Mouse (Mus musculus) CD4-positive helper T cell, adult 2 months (primary cell): ENCODE results near the gene Dctn1.

ENCODE experiments used
- DNase-seq: peaks from one replicate; pipeline ENCODE4 v3.0.0-alpha.2; 2012; ENCODE audit warnings: low read depth, missing footprints, low spot score

Dctn1 gene

DNA sequence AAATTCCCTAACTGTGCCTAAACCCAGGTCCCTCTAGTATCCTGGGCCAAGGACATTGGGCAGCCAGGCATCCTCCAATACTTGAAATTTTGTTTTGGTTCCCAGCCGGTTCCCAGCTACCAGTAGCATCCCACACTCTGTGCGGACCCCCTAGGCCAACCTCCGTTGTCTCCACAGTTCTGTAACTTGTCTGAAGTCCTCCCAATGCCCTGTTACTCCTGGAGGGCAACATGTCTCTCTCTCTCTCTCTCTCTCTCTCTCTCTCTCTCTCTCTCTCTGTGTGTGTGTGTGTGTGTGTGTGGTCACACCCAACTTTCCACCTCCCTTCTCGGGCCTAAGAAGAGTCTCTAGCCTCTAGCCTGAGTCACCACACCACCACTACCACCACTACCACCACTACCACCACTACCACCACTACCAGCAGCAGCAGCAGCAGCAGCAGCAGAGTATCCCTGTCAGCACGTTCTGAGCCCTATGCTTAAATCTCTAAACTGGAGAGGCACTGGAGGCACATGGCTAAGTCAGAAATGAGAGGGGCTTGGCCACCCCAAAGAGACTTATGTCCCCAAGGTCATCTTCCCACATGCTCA, 29.3 kb upstream of the Dctn1 start:
- DNase-seq, result no peak

DNA sequence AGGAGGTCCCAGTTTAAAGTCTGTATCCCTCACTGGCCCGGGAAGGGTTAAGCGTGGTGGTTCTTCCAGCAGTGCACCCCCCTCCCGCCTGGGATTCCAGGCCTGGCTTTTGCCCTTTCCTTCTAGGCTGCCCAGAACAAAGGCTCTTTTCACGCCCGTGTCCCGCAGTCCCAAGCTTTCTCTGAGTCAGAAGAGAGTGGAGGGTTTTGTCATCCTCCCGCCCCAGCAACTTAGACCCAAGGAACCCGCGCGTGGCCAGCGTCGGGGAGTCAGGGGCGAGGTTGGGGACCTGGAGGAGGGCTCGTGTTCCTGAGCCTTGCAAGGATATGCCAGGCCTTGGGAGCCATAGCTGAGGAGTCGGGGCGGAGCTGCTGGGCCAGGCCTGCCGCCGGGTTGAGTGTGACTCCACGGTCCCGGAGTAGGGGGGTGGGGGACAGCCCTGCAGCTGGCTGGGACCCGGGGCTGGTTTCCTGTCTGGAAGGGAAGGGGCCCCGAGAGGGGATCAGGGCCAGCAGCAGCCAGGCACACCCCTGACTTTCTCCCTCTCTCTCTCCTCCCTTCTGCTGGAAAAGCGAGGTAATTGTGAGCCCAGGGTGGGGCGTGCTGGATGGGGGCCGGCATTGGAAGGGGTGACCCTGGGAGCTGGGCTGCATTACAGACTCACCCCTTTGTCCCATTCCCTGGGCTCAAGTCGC, 28.7 kb upstream of the Dctn1 start:
- no peak for DNase-seq

DNA sequence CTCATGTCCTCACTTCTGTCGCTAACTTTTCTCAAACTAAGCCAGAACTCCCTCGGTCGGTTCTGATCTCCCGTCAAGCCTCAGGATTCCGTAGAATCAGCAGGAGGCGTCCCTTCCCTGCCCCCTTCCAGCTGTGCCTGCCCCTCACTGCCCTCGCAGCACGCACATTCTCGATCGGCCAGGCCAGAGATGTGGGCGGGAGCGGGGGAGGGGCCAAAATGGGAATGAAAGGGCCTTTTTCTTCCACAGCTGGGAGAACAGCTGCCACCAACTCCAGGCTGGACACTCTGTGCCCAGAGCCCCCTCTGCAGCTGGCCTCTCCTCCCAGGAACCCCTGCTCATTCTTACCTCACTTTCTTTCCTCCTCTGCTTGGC, 28.2 kb upstream of the Dctn1 start:
- DNase-seq, result no peak

DNA sequence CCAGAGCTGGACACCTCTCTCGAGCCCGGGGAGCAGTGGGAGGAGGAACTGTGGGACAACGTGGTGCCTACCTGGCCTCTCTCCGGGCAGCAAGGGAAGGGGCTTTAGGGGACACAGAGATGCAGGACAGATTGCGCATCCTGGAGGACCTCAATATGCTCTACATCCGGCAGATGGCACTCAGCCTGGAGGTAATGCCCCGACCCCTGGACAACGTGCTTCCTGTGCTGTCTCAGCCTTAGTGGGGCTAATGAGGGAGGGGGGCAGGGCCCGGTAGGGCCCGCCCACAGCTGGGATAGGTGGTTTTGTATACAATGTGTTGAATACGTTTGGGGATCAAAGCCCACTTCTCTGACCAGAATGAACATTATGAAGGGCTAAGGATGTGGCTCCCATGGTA, 27.7 kb upstream of the Dctn1 start:
- DNase-seq, result no peak

DNA sequence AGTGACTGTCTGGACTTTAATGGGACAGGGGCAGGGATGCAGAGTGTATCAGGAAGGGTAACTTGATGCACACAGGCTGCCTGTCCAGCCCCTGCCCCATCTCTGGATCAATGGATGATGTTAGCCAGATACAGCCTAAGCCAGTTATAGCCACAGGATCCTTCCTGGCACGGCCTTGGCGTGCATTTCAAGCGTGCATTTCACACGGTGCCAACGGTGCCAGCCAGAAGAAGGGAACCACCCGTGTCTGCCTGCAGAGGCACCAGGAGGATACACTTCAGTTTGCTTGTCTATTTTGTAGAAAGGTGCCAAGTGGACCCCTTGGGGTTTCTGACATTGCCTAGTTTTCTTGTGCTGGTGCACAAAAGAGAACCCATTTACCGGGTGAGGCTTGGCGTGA, 25.7 kb upstream of the Dctn1 start:
- DNase-seq, result no peak

DNA sequence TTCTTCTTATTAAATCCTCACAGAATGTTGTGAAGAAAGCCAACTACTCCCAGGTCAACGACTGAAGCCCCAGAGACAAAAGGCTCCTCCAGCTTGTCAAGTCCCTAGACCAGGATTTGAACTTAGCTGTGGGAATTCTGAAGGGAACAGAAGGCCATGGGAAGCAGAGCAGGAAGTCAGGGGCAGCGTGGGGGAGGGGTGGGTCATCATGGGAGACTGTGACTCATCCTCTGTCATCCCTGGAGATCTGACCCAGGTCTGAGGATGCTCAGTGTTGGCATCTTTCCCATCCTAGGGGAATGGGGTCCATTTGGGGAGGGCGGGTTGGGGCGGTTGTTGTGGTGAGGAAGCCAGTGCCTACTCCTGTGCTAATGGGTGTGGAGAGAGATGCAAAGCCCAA, 24.1 kb upstream of the Dctn1 start:
- DNase-seq, result no peak

DNA sequence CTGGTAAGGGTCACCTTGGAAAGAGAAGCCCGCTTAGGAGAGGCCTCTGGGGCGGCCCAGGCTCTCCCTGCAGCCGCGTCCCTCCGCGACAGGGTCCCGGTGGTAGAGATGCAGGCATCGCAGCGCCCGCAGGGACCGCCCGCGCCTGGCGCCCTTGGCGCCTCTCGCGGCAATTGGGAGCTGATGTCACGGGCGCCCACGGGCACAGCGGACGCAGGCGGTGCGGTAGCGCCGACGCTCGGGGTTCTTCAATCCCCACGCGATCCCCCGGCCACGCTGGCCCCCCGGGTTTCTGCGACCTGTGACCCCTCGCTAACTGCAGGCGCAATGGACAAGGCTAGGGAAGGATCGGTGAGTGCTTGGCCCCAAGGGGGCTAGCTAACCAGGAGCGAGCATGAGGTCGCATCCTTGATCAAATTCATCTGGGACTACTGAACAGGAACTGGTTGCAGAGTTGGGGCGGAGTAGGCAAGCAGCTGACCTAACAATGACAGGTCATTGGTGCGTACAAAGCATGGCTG, 23.4 kb upstream of the Dctn1 start:
- DNase-seq, result no peak

DNA sequence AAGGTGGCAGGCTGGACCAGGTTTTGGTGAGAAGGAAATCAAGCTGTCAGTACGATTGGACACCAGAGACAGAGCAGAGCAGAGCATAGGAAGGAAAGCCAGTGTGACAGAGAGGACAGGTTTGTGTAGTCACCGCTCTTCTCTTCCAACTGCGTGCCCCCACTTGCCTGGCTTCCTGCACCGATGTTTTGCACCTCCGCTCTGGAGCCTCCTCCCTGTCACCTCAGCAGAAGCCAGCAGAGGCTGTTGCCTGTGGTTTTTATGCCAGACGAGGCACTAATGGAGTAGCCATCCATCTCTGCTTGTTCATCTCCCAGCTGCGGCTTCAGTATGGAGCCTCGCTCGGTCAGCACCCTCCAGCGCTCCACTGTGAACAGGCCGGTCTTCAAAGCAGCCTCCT, 22.8 kb upstream of the Dctn1 start:
- no peak for DNase-seq

DNA sequence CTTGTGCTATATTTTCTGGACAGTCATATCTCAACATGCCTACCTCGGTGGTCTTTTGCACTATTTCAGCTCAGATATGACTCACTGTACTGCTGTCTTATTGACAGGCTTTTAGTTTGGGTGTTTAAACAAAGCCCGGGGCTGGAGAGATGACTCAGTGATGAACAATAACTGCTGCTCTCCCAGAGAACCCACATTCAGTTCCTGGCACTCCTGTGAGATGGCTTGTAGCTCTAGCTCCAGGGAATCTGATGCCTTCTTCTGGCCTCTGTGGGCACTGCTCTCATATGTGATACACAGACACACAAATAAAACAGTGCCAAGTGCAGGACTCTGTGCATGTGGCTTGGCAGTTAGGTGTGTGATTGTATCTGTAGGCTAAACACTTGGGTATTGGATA, 20.5 kb upstream of the Dctn1 start:
- no peak for DNase-seq

DNA sequence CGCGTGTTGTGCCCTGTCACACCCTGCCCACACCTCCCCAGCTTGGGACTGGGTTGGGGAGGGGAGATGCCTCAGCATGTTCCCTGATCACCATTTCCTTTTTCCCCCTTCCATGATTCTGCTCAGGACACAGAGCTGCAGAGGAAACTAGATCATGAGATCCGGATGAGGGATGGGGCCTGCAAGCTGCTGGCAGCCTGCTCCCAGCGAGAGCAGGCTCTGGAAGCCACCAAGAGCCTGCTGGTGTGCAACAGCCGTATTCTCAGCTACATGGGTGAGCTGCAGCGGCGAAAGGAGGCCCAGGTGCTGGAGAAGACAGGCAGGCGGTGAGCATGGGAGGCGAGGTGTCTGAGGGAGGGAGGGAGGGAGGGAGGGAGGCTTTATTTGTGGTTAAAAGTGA, 19.9 kb upstream of the Dctn1 start:
- DNase-seq, result no peak

DNA sequence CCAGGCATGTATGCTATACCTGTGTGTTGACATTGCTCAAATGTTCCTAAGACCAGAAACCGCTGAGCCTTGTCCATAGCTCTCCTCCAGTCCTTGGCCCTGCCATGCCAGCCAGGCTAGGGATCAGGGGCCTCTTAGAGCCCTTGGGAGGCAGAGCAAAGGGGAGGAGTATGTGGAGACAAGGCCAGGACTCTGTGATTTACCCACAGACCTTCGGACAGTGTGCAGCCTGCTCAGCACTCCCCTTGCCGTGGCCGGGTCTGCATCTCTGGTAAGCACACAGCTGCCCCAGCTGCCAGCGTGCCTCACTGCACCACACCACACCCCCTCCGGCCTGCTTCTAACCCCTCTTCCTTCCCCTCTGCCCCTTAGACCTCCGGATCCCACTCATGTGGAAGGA, 18.4 kb upstream of the Dctn1 start:
- DNase-seq, result no peak

DNA sequence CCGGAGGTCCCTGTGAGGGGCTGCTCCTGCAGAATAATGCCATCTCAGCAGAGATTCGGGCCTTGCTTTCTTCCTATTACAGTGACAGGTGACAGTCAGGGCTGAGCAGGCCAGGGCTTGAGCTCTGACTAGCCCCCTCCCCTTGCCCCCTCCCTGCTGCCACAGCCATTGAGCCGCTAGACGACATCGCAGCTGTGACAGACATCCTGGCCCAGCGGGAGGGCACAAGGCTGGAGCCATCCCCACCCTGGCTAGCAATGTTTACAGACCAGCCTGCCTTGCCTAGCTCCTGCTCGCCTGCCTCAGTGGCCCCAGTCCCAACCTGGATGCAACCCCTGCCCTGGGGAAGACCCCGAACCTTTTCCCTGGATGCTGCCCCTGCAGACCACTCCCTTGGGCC, 14.0 kb upstream of the Dctn1 start:
- DNase-seq, result no peak

DNA sequence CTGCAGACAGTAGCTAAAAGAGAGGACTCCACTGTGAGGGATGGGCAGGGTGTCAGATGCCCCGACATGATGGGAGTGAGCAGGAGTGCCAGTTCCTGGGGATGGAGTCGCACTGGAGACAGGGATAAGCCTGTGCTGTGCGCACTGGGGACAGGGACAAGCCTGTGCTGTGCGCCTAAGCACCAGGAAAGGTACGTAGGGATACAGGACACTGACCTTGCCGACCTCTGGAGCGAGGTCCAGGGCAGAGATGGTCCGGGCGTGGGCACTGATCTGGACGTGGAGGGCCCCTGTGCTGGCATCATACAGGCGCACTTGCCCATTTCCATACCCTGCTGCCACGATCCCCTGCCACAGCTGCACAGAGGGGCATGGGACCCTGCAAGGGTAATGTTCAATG, 12.7 kb upstream of the Dctn1 start:
- no peak for DNase-seq

DNA sequence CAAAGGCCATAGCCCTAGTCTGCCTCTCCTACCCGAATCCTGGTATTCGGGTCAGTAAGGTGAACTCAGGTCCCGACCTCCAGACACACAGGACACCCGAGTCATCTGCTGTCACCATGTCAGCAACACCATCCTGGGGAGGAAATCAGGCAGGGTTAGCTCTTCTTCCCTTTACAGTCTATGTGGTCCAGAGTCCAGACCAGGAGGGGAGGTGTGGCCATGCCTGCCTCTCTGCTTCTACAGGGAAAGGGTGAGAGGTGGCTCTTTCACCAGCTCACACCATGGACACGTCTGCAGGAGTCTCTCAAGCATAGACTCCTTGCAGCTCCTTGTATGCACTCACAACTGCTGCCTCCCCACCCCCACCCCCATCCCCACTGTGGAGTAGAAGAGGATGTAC, 12.2 kb upstream of the Dctn1 start:
- no peak for DNase-seq

DNA sequence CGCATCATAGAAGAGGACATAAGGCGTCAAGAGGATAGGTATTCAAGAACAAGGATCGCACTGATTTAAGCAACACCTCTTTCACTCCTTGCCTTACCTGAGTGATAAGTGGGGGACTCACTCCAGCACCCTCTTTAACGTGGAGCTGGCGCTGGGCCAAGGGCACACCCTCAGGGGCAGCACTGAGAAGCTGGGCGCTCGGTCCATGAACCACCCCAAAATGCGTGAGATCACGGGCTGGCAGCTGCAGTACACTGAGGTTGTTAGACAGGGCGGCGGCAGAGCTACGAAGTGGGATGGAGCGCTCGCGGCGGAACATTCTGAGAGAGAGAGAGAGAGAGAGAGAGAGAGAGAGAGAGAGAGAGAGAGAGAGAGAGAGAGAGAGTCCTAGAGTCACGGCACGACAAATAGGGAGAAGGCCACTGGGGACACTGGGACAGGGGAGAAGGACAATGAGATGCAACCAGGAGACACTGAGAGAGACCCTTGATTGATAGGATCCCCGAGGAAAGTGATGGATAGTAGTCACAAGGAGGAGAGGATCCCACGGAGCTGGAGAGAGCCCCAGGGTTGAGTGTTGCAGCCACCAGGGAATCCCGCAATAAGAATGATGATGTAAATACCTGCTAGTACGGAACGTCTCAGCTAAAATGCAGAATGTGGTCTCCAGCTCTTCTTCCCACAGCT, 10.0 kb upstream of the Dctn1 start:
- peak; percentile 21 for DNase-seq

DNA sequence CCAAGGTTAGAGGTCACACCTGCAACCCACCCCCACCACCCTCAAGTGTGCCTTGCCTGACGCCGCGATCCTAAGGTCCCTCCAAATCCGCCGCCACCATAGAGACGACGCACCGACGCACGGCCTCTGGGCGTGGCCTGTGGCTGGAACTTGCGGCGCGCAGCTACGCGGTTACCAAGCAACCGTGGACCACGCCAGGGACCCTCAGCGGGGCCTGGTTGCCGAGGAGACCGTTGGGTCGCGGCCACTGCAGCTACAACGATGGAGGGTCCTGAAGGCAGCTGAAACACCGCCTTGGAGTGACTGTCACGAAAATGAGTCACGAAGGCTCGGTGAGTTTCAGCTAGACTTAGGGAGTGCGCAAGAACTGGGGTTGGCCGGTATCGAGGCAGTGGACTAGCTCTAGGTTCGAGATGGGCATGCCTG, 9.4 kb upstream of the Dctn1 start, which contains the start of the genes Wdr54 and 1700003E16Rik:
Gene Wdr54, minus strand, starts transcription at position 139 of the 426 bp plus-strand sequence.
Gene 1700003E16Rik, plus strand, starts transcription at position 146 of the 426 bp plus-strand sequence.
- peak; percentile 68 for DNase-seq

DNA sequence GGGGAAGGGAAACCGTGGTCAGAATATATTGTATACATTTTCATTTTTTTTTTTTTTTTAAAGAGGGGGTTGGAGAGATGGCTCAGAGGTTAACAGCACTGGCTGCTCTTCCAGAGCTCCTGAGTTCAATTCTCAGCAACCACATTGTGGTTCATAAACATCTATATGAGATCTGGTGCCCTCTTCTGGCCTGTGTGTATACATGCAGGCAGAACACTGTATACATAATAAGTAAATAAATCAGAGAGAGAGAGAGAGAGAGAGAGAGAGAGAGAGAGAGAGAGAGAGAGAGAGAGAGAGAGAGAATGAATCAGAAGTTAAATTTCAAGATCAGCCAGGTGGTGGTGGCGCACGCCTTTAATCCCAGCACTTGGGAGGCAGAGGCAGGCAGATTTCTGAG, 6.3 kb upstream of the Dctn1 start:
- DNase-seq, result peak; percentile 76

DNA sequence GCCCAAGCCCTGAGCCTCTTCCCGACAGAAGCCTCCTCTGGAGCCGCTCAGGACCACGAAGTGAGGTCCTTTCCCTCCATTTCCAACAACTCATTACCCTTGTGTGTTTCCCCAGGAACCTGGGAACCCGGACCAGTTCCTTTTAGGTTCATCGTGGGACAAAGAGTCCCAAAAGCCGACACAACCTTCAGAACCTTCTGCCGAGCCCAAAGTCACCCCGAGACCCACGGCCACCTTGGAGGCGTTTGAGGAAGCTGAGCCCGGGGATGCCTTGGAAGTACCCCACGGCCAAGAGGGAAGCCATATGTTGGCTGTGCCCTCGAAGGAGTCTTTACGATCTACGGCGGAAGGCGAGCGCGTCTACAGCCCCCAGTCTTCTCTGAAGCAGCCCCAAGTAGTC, 4.3 kb upstream of the Dctn1 start:
- no peak for DNase-seq

DNA sequence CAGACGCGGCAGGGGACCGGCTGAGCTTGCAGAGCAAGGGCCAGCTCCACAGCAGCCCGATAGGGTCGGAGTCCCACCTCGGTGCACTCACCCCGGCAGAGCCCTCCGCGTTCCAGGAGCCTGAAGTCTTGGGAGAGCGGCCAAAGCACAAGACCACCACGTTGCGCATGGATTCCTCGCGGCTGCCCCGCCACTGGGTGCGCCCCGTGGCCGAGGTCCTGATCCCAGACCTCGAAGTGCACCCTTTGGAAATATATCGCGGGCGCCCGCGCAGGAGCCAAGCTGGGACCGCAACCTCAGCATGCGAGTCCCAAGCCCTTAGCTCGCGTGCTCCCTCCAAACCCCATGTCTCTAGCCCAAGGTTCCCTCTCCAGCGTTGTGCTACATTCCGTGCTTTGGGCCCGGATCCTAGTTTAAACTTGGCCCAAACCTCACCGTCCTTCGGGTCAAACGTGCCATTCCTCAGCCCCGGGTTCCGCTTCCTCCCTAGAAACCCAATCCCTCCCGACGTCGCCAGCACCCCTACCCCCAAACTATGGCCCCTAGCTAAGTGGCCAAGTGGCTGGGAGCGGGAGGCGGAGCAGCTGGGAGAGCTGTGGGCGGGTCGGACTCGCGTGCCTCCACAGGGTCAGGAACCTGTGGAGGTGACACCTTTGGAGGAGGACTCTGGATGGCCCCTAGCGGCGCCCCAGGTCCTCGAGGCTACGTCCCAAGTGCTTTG, 3.6 kb upstream of the Dctn1 start:
- DNase-seq, result peak; percentile 32

DNA sequence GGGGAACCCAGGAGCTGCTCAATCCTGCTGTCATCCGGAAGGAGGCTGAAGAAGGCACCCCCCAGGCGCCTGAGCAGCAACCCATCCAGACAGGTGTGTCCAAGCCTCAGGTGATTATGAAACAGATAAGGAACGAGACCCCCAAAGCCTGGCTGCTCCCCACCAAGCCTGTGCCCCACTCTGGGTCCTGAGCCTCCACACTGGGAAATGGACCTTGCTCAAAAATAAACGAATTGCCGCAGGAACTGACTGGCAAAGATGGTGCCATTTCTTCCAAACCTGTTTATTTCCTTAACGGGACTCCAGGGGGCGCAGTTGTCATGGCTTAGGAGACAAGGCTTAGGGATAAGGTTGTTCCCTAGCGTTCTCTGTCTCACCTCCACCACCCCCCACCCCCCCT, 3.0 kb upstream of the Dctn1 start:
- peak; percentile 65 for DNase-seq

DNA sequence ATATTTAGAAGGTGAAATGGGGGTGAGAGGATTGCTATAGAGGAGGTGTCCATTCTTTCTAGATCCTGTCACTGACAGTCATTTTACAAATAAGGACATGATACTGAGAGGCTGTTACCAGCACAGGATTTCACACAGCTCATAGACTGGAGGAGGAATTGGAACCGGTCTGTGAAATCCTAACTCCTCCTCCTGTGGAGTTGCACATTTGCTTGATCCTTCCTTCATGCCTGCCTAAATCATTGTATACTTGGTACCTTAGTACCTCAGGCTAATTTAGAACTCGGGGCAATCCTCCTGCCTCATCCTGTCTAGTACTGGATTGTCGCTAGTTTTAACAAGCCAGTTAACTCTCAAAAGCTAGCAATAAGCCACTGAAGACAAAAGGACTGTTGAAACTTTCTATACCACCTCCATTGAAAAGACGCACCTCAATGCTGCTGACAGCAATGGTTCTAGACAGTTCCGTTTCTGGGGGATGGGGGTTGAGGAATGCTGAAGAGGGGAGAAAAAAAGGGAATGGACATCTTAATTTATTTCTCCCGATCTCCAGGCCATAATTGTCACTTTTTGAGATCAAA, 604 bp upstream of the Dctn1 start:
- no peak for DNase-seq

DNA sequence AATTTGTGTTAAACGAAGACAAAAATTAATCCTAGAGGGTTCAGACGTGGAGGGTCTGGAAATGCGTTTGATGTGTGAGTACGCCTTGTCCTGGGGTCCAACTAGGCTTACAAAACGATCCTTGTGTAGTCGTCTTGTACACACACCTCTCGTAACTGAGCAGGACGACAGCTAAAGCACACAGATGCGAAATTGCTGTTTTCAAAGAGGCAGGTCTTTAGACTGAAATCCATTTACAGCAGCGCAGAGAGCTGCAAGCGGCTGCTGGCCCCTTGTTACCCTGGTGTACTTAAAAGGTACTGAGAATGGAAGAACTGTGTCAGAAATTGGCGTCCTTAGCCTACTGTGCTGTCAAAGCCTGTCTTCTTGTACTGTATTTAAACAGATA, 517 bp downstream of the Dctn1 start:
- peak; percentile 56 for DNase-seq
